33 mouse cellular contexts compared by ENCODE assay signal in the genomic region with DNA sequence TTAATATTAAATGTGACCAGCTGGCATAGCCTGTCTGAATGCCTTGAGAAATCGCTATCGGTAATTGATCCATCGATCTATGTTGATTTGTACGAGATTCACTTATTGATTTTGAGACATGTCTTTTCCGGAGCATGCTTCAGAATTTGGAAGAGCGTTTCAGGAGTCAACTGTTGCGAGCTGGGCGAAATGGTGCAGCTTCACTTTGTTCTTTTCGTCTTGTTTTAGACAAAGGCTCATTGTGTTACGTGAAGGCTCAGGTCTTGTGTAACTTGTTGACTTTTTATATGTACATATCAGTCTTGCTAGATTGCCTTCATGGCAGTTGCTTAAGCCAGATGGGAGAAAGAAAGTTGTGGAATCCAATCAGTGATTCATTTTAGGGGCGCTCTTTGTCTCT. TPM values are rescaled to one million over a fixed set of nuclear protein-coding genes. Genes with fewer than 3 reads are reported as not detected.
DNase-seq lines count a peak whose midpoint lies in the region; ATAC-seq and TF ChIP-seq lines count a peak whose summit lies in the region.
"Had no signal": no experiment of that assay in that cellular context is flagged by ENCODE, and none has a peak within 500 bp of the region (broad histone marks: within the 10 kb centered on the region; RNA-seq: fewer than 3 reads in every experiment).

No protein-coding gene starts in this region.

- TF ChIP-seq CTCF in cortical plate, adult 2 months (IDR thresholded peaks at IDR 0.05; ENCODE audit: extremely low read depth, insufficient read depth, low read length), result no peak
- no peak for TF ChIP-seq CTCF in forebrain, postnatal 0 days (IDR thresholded peaks at IDR 0.05; ENCODE audit: low read depth)

- H3K36me3 ChIP-seq in forebrain, embryonic 14.5 days (ENCODE audit: control insufficient read depth, insufficient read depth, low read length), result peaks cover 24% of the 10 kb centered on the region
- H3K36me3 ChIP-seq in forebrain, embryonic 12.5 days (replicated peaks), result peaks cover 33% of the 10 kb centered on the region
- H3K36me3 ChIP-seq in hindbrain, embryonic 14.5 days (replicated peaks; ENCODE audit: control insufficient read depth, insufficient read depth), result peaks cover 11% of the 10 kb centered on the region
- no peaks in the 10 kb centered on the region for H3K36me3 ChIP-seq in hindbrain, embryonic 11.5 days (ENCODE audit: control insufficient read depth, insufficient read depth, low read length)
- no peaks in the 10 kb centered on the region for H3K36me3 ChIP-seq in forebrain, postnatal 0 days (ENCODE audit: insufficient read depth)
- H3K36me3 ChIP-seq in midbrain, embryonic 10.5 days, result peaks cover 11% of the 10 kb centered on the region

- H3K9me3 ChIP-seq in forebrain, embryonic 14.5 days (replicated peaks; ENCODE audit: control insufficient read depth, low read length), result no peaks in the 10 kb centered on the region
- H3K9me3 ChIP-seq in forebrain, embryonic 12.5 days, result no peaks in the 10 kb centered on the region
- H3K9me3 ChIP-seq in hindbrain, embryonic 14.5 days (ENCODE audit: control insufficient read depth, low read length), result no peaks in the 10 kb centered on the region
- no peaks in the 10 kb centered on the region for H3K9me3 ChIP-seq in hindbrain, embryonic 11.5 days (ENCODE audit: control insufficient read depth, low read length)
- H3K9me3 ChIP-seq in forebrain, postnatal 0 days (ENCODE audit: low read length), result no peaks in the 10 kb centered on the region
- peaks cover 11% of the 10 kb centered on the region; the same call in 1 of the 2 replicates for H3K9me3 ChIP-seq in midbrain, embryonic 10.5 days (replicated peaks)
- H3K9me3 ChIP-seq: limb, embryonic 10.5 days; limb, embryonic 15.5 days; liver, embryonic 15.5 days had no signal

- peaks cover 26% of the 10 kb centered on the region for H3K4me1 ChIP-seq in forebrain, embryonic 14.5 days (ENCODE audit: control insufficient read depth, insufficient read depth, low read length)
- peaks cover 21% of the 10 kb centered on the region; the same call in 1 of the 2 replicates for H3K4me1 ChIP-seq in forebrain, embryonic 12.5 days
- H3K4me1 ChIP-seq in hindbrain, embryonic 14.5 days (replicated peaks; ENCODE audit: control insufficient read depth, insufficient read depth, low read length), result peaks cover 13% of the 10 kb centered on the region; the same call in 1 of the 2 replicates
- no peaks in the 10 kb centered on the region for H3K4me1 ChIP-seq in hindbrain, embryonic 11.5 days (replicated peaks; ENCODE audit: control insufficient read depth, insufficient read depth, low read length)
- no peaks in the 10 kb centered on the region for H3K4me1 ChIP-seq in cortical plate, adult 2 months (ENCODE audit: control insufficient read depth, insufficient read depth, low read length)
- peaks cover 3% of the 10 kb centered on the region; the same call in 1 of the 2 replicates for H3K4me1 ChIP-seq in forebrain, postnatal 0 days (ENCODE audit: insufficient read depth)
- 0 out of 2 replicates have a peak, but pooled peaks cover 5% of the 10 kb centered on the region for H3K4me1 ChIP-seq in midbrain, embryonic 10.5 days
- H3K4me1 ChIP-seq: liver, embryonic 15.5 days had no signal

- no peak for ATAC-seq in forebrain, embryonic 14.5 days
- ATAC-seq in forebrain, embryonic 12.5 days (ENCODE audit: low FRiP score), result no peak
- no peak for ATAC-seq in hindbrain, embryonic 14.5 days (ENCODE audit: low FRiP score)
- no peak for ATAC-seq in hindbrain, embryonic 11.5 days (ENCODE audit: low FRiP score)
- no peak for ATAC-seq in forebrain, postnatal 0 days
- ATAC-seq: inflammation-experienced regulatory T-cells, adult 6 months; midbrain, embryonic 16.5 days; Patski had no signal

- no peaks in the 10 kb centered on the region for H3K27me3 ChIP-seq in forebrain, embryonic 14.5 days (replicated peaks; ENCODE audit: control insufficient read depth, insufficient read depth, low read length)
- H3K27me3 ChIP-seq in forebrain, embryonic 12.5 days, result no peaks in the 10 kb centered on the region; the same call in 1 of the 2 replicates
- peaks cover 7% of the 10 kb centered on the region; the same call in 1 of the 2 replicates for H3K27me3 ChIP-seq in hindbrain, embryonic 14.5 days (ENCODE audit: control insufficient read depth, insufficient read depth, low read length)
- H3K27me3 ChIP-seq in hindbrain, embryonic 11.5 days (ENCODE audit: control insufficient read depth, insufficient read depth, low read length), result peaks cover 9% of the 10 kb centered on the region
- H3K27me3 ChIP-seq in forebrain, postnatal 0 days (ENCODE audit: insufficient read depth, low read length), result no peaks in the 10 kb centered on the region
- H3K27me3 ChIP-seq in midbrain, embryonic 10.5 days (ENCODE audit: low read depth, poor library complexity, severe bottlenecking), result peaks cover 100% of the 10 kb centered on the region
- H3K27me3 ChIP-seq: limb, embryonic 15.5 days; Patski had no signal

- peak overlapping the region; percentile 60; the same call in 1 of the 2 replicates for H3K27ac ChIP-seq in forebrain, embryonic 14.5 days (ENCODE audit: low read depth, low read length)
- no peak overlapping the region for H3K27ac ChIP-seq in forebrain, embryonic 12.5 days
- no peak overlapping the region for H3K27ac ChIP-seq in hindbrain, embryonic 14.5 days
- no peak overlapping the region for H3K27ac ChIP-seq in hindbrain, embryonic 11.5 days (ENCODE audit: low read depth, low read length)
- peak overlapping the region; percentile 21 for H3K27ac ChIP-seq in cortical plate, adult 2 months (ENCODE audit: insufficient read depth, low read length)
- H3K27ac ChIP-seq in forebrain, postnatal 0 days (ENCODE audit: low read depth, low read length), result peak overlapping the region; percentile 57; the same call in 1 of the 2 replicates
- no peak overlapping the region for H3K27ac ChIP-seq in midbrain, embryonic 10.5 days (replicated peaks)
- H3K27ac ChIP-seq: limb, embryonic 10.5 days; limb, embryonic 15.5 days; liver, embryonic 15.5 days had no signal

- no peak overlapping the region for H3K9ac ChIP-seq in forebrain, embryonic 14.5 days (ENCODE audit: low read length)
- H3K9ac ChIP-seq in forebrain, embryonic 12.5 days, result no peak overlapping the region
- H3K9ac ChIP-seq in hindbrain, embryonic 14.5 days, result no peak overlapping the region
- no peak overlapping the region for H3K9ac ChIP-seq in hindbrain, embryonic 11.5 days (ENCODE audit: low read depth, low read length)
- no peak overlapping the region for H3K9ac ChIP-seq in forebrain, postnatal 0 days
- H3K9ac ChIP-seq: limb, embryonic 15.5 days; liver, embryonic 15.5 days; lung, embryonic 14.5 days had no signal

- DNase-seq in forebrain, embryonic 14.5 days (ENCODE audit: low spot score), result no peak
- no peak for DNase-seq in hindbrain, embryonic 14.5 days (ENCODE audit: low spot score)
- DNase-seq in hindbrain, embryonic 11.5 days (ENCODE audit: low spot score), result no peak
- DNase-seq in forebrain, postnatal 0 days, result peak; percentile 48
- no peak for DNase-seq in midbrain, embryonic 10.5 days (ENCODE audit: low spot score)
- no peak for DNase-seq in thymus, postnatal 10 days (ENCODE audit: low spot score in 2 of 2)
- DNase-seq: adrenal gland, postnatal 10 days; cerebellum, adult 11 months; cerebellum, postnatal 36 days; embryo, embryonic 11 days; gastrocnemius, postnatal 14 days; heart, postnatal 36 days; kidney, adult 18-20 months; kidney, postnatal 36 days; layer of hippocampus, postnatal 36 days; lung, embryonic 14.5 days; lung, postnatal 14 days; right cerebral cortex, postnatal 25 days; thymus, adult 2 months; thymus, postnatal 4 days had no signal

- 81% methylated on average over 11 of the region's 11 CpGs for WGBS in forebrain, embryonic 14.5 days
- 89% methylated on average over 11 of the region's 11 CpGs for WGBS in forebrain, embryonic 12.5 days
- WGBS in hindbrain, embryonic 14.5 days, result 72% methylated on average over 11 of the region's 11 CpGs
- WGBS in hindbrain, embryonic 11.5 days, result 82% methylated on average over 11 of the region's 11 CpGs
- WGBS in forebrain, postnatal 0 days, result 67% methylated on average over 11 of the region's 11 CpGs
- 86% methylated on average over 11 of the region's 11 CpGs for WGBS in midbrain, embryonic 10.5 days

- peak overlapping the region; percentile 35 for H3K4me2 ChIP-seq in forebrain, embryonic 14.5 days (ENCODE audit: low read length)
- no peak overlapping the region for H3K4me2 ChIP-seq in forebrain, embryonic 12.5 days
- H3K4me2 ChIP-seq in hindbrain, embryonic 14.5 days (replicated peaks), result 0 out of 2 replicates have a peak overlapping the region, but pooled peaks have one; percentile 9
- H3K4me2 ChIP-seq in hindbrain, embryonic 11.5 days (replicated peaks; ENCODE audit: low read depth, low read length), result no peak overlapping the region
- peak overlapping the region; percentile 35; the same call in 1 of the 2 replicates for H3K4me2 ChIP-seq in forebrain, postnatal 0 days (ENCODE audit: low read depth)
- H3K4me2 ChIP-seq: heart, embryonic 11.5 days; limb, embryonic 15.5 days; liver, embryonic 15.5 days; lung, embryonic 14.5 days; midbrain, embryonic 11.5 days had no signal

- no peak for TF ChIP-seq POLR2A in cortical plate, adult 2 months (IDR thresholded peaks at IDR 0.05; ENCODE audit: extremely low read depth, insufficient read depth, low read length)

- no peak overlapping the region for H3K4me3 ChIP-seq in forebrain, embryonic 14.5 days (ENCODE audit: low read depth, low read length)
- H3K4me3 ChIP-seq in forebrain, embryonic 12.5 days (replicated peaks), result no peak overlapping the region
- H3K4me3 ChIP-seq in hindbrain, embryonic 14.5 days (replicated peaks; ENCODE audit: low read length), result no peak overlapping the region
- H3K4me3 ChIP-seq in hindbrain, embryonic 11.5 days (ENCODE audit: low read depth, low read length), result no peak overlapping the region
- H3K4me3 ChIP-seq in cortical plate, adult 2 months (ENCODE audit: insufficient read depth, low read length), result no peak overlapping the region
- H3K4me3 ChIP-seq in forebrain, postnatal 0 days (ENCODE audit: low read depth, low read length), result no peak overlapping the region
- H3K4me3 ChIP-seq in midbrain, embryonic 10.5 days, result no peak overlapping the region
- H3K4me3 ChIP-seq: limb, embryonic 10.5 days; limb, embryonic 15.5 days; liver, embryonic 15.5 days had no signal

RNA-seq across cellular contexts. Expression of a gene that starts 6.4 kb away (rescaled TPM):
- 48.7 and 62.9 TPM in 2 replicates for polyA plus RNA-seq in forebrain, embryonic 14.5 days (2014; fragmentation: Nextera tagmentation; extraction: Ambion mirVana)
- 50.8 and 52.3 TPM in 2 replicates for polyA plus RNA-seq in forebrain, embryonic 12.5 days (2016; fragmentation: Nextera tagmentation; extraction: Ambion mirVana)
- polyA plus RNA-seq in hindbrain, embryonic 14.5 days (2014; fragmentation: Nextera tagmentation; extraction: Ambion mirVana), result 26.3 and 28.0 TPM in 2 replicates
- polyA plus RNA-seq in hindbrain, embryonic 11.5 days (2014; fragmentation: Nextera tagmentation; extraction: Ambion mirVana), result 28.5 and 36.5 TPM in 2 replicates
- polyA plus RNA-seq in cortical plate, adult 2 months (2012; rRNA removed), result 12.7 and 14.3 TPM in 2 replicates
- total RNA-seq in forebrain, postnatal 0 days (2014; rRNA removed), result 12.9 and 15.2 TPM in 2 replicates
- polyA plus RNA-seq in forebrain, postnatal 0 days (2015; fragmentation: Nextera tagmentation; extraction: Ambion mirVana), result 19.3 and 20.7 TPM in 2 replicates
- 2.7 and 3.9 TPM in 2 replicates for polyA plus RNA-seq in midbrain, embryonic 10.5 days (2016; fragmentation: Nextera tagmentation; extraction: Ambion mirVana)
- total RNA-seq: granulocyte monocyte progenitor cell, adult 5-6 weeks; MEL; neutrophil, adult 5-6 weeks had no signal
- polyA plus RNA-seq: inflammation-experienced regulatory T-cells, adult 6 months had no signal

RNA-seq across cellular contexts. Expression of a gene that starts 11.7 kb away (rescaled TPM):
- 71.5 and 85.9 TPM in 2 replicates for polyA plus RNA-seq in forebrain, embryonic 14.5 days (2014; fragmentation: Nextera tagmentation; extraction: Ambion mirVana)
- 62.1 and 67.2 TPM in 2 replicates for polyA plus RNA-seq in forebrain, embryonic 12.5 days (2016; fragmentation: Nextera tagmentation; extraction: Ambion mirVana)
- 47.8 and 49.2 TPM in 2 replicates for polyA plus RNA-seq in hindbrain, embryonic 14.5 days (2014; fragmentation: Nextera tagmentation; extraction: Ambion mirVana)
- polyA plus RNA-seq in hindbrain, embryonic 11.5 days (2014; fragmentation: Nextera tagmentation; extraction: Ambion mirVana), result 29.8 and 45.6 TPM in 2 replicates
- polyA plus RNA-seq in cortical plate, adult 2 months (2012; rRNA removed), result 21.5 and 24.1 TPM in 2 replicates
- total RNA-seq in forebrain, postnatal 0 days (2014; rRNA removed), result 44.1 and 51.2 TPM in 2 replicates
- 38.2 and 57.5 TPM in 2 replicates for polyA plus RNA-seq in forebrain, postnatal 0 days (2015; fragmentation: Nextera tagmentation; extraction: Ambion mirVana)
- polyA plus RNA-seq in midbrain, embryonic 10.5 days (2016; fragmentation: Nextera tagmentation; extraction: Ambion mirVana), result 5.9 and 13.3 TPM in 2 replicates

Comparison
In these comparisons a context has a peak if more than half of its experiments do, and no peak if none do; other contexts are left out.
1. H3K27ac ChIP-seq: peak in forebrain, embryonic 14.5 days (single experiment), cortical plate, adult 2 months (single experiment) and forebrain, postnatal 0 days (single experiment); none in forebrain, embryonic 12.5 days (single experiment), hindbrain, embryonic 14.5 days (single experiment), hindbrain, embryonic 11.5 days (single experiment) and midbrain, embryonic 10.5 days (single experiment).
2. H3K4me2 ChIP-seq: peak in forebrain, embryonic 14.5 days (single experiment), hindbrain, embryonic 14.5 days (single experiment) and forebrain, postnatal 0 days (single experiment); none in forebrain, embryonic 12.5 days (single experiment) and hindbrain, embryonic 11.5 days (single experiment).